Mouse (Mus musculus) stomach, postnatal 0 days (tissue): ENCODE data around the gene Kcnh5.

Source experiments
- CTCF ChIP-seq: IDR thresholded peaks from 2 replicates; pipeline ENCODE4 v1.5.1; 2016; ENCODE audit warnings: antibody characterized with exemption, low read depth, mild to moderate bottlenecking, moderate library complexity
- EP300 ChIP-seq: optimal IDR thresholded peaks from 2 replicates; pipeline ENCODE3; 2016; ENCODE audit warnings: antibody characterized with exemption

DNA sequence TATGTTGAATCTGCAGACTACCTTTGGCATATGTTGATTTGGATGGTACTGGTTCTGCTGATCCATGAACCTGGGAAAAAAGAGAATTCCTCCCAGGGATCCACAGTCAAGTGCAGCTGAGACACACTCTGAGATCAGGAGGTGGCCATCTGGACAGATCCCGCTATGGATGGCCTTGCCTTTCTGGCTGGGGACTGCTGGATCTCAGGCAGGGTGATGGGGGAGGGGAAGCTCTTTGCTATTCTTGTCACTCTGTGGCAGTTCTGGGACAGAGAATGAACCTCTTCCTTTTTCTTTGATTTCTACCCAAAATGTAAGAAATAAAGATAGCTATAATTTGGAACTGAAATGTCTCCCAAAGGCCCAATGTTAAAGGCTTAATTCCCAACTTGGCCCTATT is 46.8 kb upstream of the Kcnh5 start:
- no peak for TF ChIP-seq CTCF
- TF ChIP-seq EP300, result no peak
